Mouse (Mus musculus) neural tube, embryonic 15.5 days (tissue): ENCODE data around the gene Gm8298. TPM values are rescaled to one million over a fixed set of nuclear protein-coding genes. Genes with fewer than 3 reads are reported as not detected.
"Not testable (repeated sequence)": the region's sequence is repeated elsewhere in the genome, so short reads cannot be mapped to it uniquely, and the experiment has no call there.

Source experiments
- ATAC-seq: fragments of 200-750 bp; cut with Nextera tagmentation; 2 replicates; pipeline ENCODE4 v1.8.0; 2017; ENCODE audit warnings: mild to moderate bottlenecking, moderate TSS enrichment, moderate library complexity; ENCODE audit not compliant: low FRiP score
- H3K27ac ChIP-seq: fragments of 300-500 bp; sonication (generic); replicated peaks from 2 replicates; pipeline ENCODE4 v1.5.1; 2015; ENCODE audit warnings: mild to moderate bottlenecking, inconsistent platforms
- H3K27me3 ChIP-seq: fragments of 300-500 bp; sonication (generic); replicated peaks from 2 replicates; pipeline ENCODE4 v1.6.1; 2015; ENCODE audit warnings: inconsistent platforms
- H3K36me3 ChIP-seq: fragments of 300-500 bp; sonication (generic); 2 replicates; pipeline ENCODE4 v1.6.1; 2015; ENCODE audit warnings: inconsistent platforms
- H3K4me1 ChIP-seq: fragments of 300-500 bp; sonication (generic); 2 replicates; pipeline ENCODE4 v1.6.1; 2015; ENCODE audit warnings: inconsistent platforms
- H3K4me2 ChIP-seq: fragments of 300-500 bp; sonication (generic); 2 replicates; pipeline ENCODE4 v1.6.1; 2015; ENCODE audit warnings: inconsistent platforms, mild to moderate bottlenecking, moderate library complexity
- H3K4me3 ChIP-seq: fragments of 300-500 bp; sonication (generic); replicated peaks from 2 replicates; pipeline ENCODE4 v1.5.1; 2015; ENCODE audit warnings: mild to moderate bottlenecking, inconsistent platforms
- H3K9ac ChIP-seq: fragments of 300-500 bp; sonication (generic); replicated peaks from 2 replicates; pipeline ENCODE4 v1.6.1; 2015; ENCODE audit warnings: mild to moderate bottlenecking, inconsistent platforms
- H3K9me3 ChIP-seq: fragments of 300-500 bp; sonication (generic); replicated peaks from 2 replicates; pipeline ENCODE4 v1.6.1; 2016; ENCODE audit warnings: inconsistent platforms
- WGBS: fragments of 180-500 bp; shearing (Covaris S2); methylation state at CpG from one replicate; pipeline ENCODE4 v1.1.7; 2015; ENCODE audit warnings: mixed read lengths; 5-methylcytosine and 5-hydroxymethylcytosine counted together
- polyA plus RNA-seq: library from polyadenylated mRNA; unstranded; fragments of >200 nt; fragmentation: Nextera tagmentation; extraction: Ambion mirVana; gene quantifications from 2 replicates; pipeline ENCODE4 v1.2.1, GENCODE M21; 2015

Gm8298 gene
- not detected in 2 replicates for polyA plus RNA-seq

DNA sequence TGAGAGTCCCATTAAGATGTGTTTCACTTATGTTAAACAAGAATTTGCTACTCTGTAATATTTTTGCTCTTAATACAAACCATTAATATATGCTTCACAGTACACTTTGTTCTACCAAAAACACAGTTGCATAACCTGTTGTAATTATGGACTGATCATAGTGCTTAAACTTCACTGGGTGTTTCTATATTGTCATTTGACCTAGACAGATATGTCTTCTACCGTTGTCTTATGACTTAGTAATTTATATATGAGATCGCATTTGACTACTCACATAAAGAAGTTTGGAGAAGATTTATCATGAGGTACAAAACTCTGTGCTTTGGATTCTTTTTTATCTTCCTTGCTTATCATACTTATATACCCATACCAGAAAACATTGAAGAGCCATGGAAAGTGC, at the start of gene Gm8298:
TSS of gene Gm8298 (plus strand) at position 301 of the 400 bp plus-strand sequence.
- no peak within 1 kb of the TSS for H3K27ac ChIP-seq
- no peaks in the 10 kb centered on the region for H3K36me3 ChIP-seq
- no peak within 1 kb of the TSS for H3K9ac ChIP-seq
- no peak within 1 kb of the TSS for H3K4me2 ChIP-seq
- no peak for ATAC-seq
- no peak within 1 kb of the TSS for H3K4me3 ChIP-seq
- WGBS = 95% methylated on average over 2 of the region's 2 CpGs
- no peaks in the 10 kb centered on the region for H3K9me3 ChIP-seq
- no peaks in the 10 kb centered on the region for H3K4me1 ChIP-seq
- no peaks in the 10 kb centered on the region for H3K27me3 ChIP-seq

DNA sequence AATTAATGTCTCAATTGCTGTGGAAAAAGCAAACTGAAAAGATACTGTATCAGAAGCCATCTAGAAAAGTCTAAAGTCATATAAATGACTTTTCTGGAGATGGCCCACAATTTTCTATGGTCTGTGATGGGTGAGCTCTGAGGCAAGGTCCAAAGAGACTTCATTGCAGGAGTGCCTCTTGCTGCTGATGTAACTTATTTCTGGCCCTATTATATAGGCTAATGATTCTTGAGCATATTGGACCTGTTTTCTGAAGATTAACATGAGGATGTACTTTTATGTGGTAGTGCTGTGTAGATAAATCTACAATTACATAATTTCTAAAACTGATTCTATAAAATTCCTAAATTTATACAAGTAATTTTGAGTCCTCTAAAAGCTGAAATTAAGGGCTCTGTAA, 47.7 kb upstream of the Gm8298 start:
- no peak overlapping the region for H3K9ac ChIP-seq
- H3K4me3 ChIP-seq = no peak overlapping the region
- no peak overlapping the region for H3K4me2 ChIP-seq
- no peaks in the 10 kb centered on the region for H3K36me3 ChIP-seq
- ATAC-seq = no peak
- H3K4me1 ChIP-seq = no peaks in the 10 kb centered on the region
- no peaks in the 10 kb centered on the region for H3K27me3 ChIP-seq
- H3K27ac ChIP-seq = no peak overlapping the region
- no peaks in the 10 kb centered on the region for H3K9me3 ChIP-seq

DNA sequence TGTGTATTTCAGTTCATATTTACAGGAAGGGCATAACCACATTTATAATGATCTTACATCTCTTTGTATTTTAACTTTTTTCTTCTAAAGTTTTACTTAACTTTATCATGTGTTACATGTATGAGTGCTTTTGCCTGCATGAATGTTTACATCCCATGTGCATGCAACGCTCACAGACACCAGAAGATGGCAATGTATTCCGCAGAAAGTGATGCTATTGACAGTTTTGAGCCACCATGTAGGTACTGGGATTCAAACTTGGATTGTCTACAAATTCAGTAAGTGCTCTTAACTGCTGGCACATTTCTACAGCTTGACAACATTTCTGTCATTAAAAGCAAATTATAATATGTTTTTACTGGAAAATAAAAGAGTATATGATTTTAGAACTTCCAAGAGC, 9.9 kb downstream of the Gm8298 start:
- H3K36me3 ChIP-seq = no peaks in the 10 kb centered on the region
- no peaks in the 10 kb centered on the region for H3K27me3 ChIP-seq
- H3K4me2 ChIP-seq = no peak overlapping the region
- H3K9me3 ChIP-seq = no peaks in the 10 kb centered on the region
- no peak overlapping the region for H3K9ac ChIP-seq
- 27% methylated on average over 2 of the region's 2 CpGs for WGBS
- no peaks in the 10 kb centered on the region for H3K4me1 ChIP-seq
- no peak overlapping the region for H3K27ac ChIP-seq
- H3K4me3 ChIP-seq = no peak overlapping the region
- peak; percentile 68; the same call in 1 of the 2 replicates for ATAC-seq

DNA sequence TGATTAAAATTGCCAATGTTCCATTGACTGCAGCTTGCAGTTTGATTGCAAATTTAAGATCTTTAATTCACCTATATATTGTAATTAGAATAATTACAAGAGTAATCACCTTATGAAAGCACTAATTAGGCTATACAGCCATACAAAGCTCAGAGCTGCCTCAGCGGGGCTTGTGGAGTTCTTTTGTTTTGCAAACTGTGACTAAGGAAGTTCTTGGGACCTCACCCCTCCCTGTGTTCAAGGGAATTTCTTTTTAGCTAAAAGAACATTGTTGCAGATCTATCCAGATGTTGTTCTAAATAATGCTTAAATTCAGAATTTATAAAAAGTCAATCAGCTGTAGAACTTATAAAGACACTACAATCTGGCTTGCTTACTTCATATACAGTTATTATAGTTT, 16.8 kb downstream of the Gm8298 start:
- not testable (repeated sequence) for H3K27me3 ChIP-seq, H3K4me1 ChIP-seq, H3K4me2 ChIP-seq, H3K9me3 ChIP-seq, H3K9ac ChIP-seq, ATAC-seq, H3K4me3 ChIP-seq, H3K27ac ChIP-seq, H3K36me3 ChIP-seq
- WGBS = 11% methylated on average over 1 of the region's 1 CpGs

DNA sequence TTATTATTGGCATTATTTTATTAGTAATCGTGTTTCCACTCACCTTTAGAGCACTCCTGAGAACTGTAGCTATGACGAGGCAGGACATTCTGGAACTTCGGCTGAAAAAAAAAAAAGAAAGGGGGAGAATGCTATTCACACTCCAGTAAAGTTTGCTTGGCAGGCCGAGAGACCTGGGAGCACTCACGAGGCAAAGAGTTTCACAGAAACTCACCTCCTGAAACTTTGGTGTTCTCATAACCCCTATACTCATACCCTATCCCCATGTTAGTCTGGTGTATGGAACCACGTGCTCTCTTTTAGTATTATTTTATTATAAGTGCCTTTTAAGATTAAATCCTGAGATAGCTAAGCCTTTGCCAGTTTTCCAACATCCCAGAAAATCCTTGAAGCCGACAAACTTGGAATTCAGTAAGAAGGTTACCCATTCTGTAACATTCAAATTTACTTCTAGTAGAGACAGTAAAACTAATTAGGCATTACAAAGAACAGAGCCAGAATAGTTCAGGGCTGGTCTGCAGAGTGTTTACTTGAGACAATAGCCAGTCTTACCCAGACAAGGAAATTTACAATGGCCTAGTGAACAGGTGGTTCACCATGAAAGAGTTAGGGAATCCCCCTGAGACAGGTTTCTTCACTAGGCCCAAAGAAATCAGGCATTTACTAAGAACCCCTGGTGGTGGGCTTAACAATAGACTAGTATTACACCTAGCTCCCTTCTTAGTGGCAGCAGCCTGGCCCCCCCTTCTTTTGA, 19.1 kb downstream of the Gm8298 start:
- H3K27ac ChIP-seq, ATAC-seq, H3K4me1 ChIP-seq, H3K9me3 ChIP-seq, H3K36me3 ChIP-seq, H3K9ac ChIP-seq, H3K27me3 ChIP-seq, H3K4me3 ChIP-seq, H3K4me2 ChIP-seq: not testable (repeated sequence)
- WGBS = 72% methylated on average over 7 of the region's 7 CpGs

DNA sequence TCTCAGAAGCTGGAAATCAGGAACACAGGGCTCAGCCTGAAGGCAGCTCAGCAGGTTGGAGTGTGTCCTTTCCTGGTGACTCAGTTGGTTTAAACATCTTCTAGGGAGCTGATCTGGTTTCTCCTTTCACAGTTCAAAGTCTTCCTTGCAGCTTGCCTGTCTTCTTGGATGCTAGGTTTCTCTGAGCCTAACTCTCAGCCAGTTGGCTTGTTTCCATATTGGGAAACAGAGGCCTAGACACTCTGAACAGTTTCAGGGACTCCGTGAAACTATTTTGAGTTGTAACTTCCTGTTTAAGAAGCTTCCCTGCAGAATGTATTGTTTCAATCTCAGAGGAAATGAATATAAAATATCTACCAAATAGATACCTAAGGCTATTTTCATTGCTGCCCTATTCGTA, 32.4 kb downstream of the Gm8298 start:
- no peak overlapping the region for H3K9ac ChIP-seq
- H3K4me3 ChIP-seq = no peak overlapping the region
- no peak for ATAC-seq
- no peak overlapping the region for H3K27ac ChIP-seq
- WGBS = 82% methylated on average over 2 of the region's 2 CpGs
- no peaks in the 10 kb centered on the region for H3K9me3 ChIP-seq
- H3K36me3 ChIP-seq = no peaks in the 10 kb centered on the region
- no peaks in the 10 kb centered on the region for H3K4me1 ChIP-seq
- H3K27me3 ChIP-seq = no peaks in the 10 kb centered on the region
- H3K4me2 ChIP-seq = no peak overlapping the region

DNA sequence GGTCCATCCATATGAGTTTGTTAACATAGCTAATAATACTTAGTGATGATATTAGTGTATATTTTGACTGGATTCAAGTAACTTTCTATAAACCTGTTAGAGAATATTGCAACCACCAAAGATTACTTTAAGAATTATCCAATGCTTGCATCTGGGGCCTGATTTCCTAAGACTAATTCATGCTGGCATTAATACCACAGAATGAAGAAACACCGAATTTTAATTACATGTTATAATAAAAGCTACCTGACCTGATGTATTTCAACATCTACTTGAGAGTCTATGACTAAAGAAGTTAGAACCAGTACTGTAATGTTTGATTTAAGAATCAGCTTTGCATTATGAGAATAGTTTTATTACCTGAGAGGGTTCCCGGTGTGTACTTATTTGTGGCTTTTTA, 64.1 kb downstream of the Gm8298 start, which contains the start of gene C130079G13Rik:
TSS of gene C130079G13Rik (plus strand) at position 301 of the 400 bp plus-strand sequence.
- Histone ChIP-seq H3K4me1 (no peaks in the 10 kb centered on the region), H3K4me3 (no peak within 1 kb of the TSS), H3K36me3 (no peaks in the 10 kb centered on the region), H3K4me2 (no peak within 1 kb of the TSS), H3K27ac (no peak within 1 kb of the TSS), H3K27me3 (no peaks in the 10 kb centered on the region), H3K9ac (no peak within 1 kb of the TSS), H3K9me3 (no peaks in the 10 kb centered on the region)
- no peak for ATAC-seq
- 95% methylated on average over 2 of the region's 2 CpGs for WGBS

Other genes starting within 250 kb of the Gm8298 start
- gene Gm5538, start 131.3 kb upstream of the Gm8298 start, polyA plus RNA-seq = not detected in 2 replicates
- gene C130079G13Rik, start 64.2 kb downstream of the Gm8298 start, polyA plus RNA-seq = not detected in 2 replicates
- gene Aadacl2, start 145.7 kb downstream of the Gm8298 start, polyA plus RNA-seq = not detected in 2 replicates
- 0.19 and 1.9 TPM in 2 replicates for gene Aadac, start 164.7 kb downstream of the Gm8298 start, polyA plus RNA-seq
- gene Sucnr1, start 220.8 kb downstream of the Gm8298 start, polyA plus RNA-seq = not detected in 2 replicates